Mouse (Mus musculus): ENCODE results near the gene Gm21970. TPM values are rescaled to one million over a fixed set of nuclear protein-coding genes. Genes with fewer than 3 reads are reported as not detected.
A peak's percentile ranks its signal among the peaks of the same experiment; 100 is the strongest.

Gm21970 gene
- total RNA-seq, 2 experiments from 2014 or later, result not detected

DNA sequence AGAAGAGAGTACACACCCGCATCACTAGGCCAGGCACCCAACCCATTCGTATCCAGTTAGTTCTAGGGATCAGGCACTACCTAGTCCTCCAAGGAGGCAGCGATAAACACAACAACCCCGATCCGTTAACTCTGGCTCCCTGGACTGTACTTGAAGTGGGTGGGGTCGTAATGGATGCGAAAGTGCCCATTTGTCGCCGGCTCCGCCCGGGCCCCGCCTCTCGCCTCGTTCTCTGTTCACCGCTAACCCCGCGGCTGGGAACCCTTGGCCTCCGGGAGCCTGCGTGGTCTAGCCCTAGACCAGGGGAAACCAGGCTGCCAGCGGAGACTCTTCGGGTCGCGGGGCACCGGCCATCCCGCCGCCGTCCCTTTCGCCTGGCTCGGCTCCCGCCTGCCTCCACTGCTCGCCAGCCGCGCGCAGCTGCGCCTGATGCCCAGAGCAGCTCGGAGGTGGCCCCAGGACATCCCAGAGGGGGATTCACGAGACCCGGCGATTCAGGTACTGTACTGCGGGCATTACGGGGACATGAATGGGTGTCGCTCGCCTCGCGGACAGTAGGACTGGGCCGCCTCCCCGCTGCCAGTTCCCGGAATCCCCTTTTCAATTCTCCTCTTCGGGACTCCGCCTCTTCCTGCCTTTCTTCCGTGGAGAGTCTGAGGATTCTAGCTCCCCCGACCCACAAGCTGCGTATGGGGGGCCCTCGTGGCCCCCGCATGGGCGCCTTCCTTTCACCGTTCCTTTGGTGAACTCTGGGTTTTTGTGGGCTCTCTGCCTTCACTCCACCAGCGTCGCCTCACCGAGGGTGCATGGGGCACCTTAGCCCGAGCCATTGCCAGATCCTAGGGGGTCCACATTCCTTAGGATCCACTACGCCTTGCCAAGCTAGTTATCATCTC is 18.7 kb upstream of the Gm21970 start, which contains the start of gene Ifnar2:
Gene Ifnar2 (plus strand): TSS at position 207 of the 896 bp plus-strand sequence.
- peak; percentile 56 to 70 for DNase-seq (ENCODE audit: low spot score in 2 of 2)

- DNase-seq (ENCODE audit: low spot score in 2 of 2), result no peak
Measured at GRCm38 (mm10) chr16:91373473-91374252, 17.9 kb upstream of the Gm21970 start.

GRCm38 (mm10) chr16:91374253-91374634 is 17.3 kb upstream of the Gm21970 start:
- DNase-seq (ENCODE audit: low spot score in 2 of 2), result no peak

DNA sequence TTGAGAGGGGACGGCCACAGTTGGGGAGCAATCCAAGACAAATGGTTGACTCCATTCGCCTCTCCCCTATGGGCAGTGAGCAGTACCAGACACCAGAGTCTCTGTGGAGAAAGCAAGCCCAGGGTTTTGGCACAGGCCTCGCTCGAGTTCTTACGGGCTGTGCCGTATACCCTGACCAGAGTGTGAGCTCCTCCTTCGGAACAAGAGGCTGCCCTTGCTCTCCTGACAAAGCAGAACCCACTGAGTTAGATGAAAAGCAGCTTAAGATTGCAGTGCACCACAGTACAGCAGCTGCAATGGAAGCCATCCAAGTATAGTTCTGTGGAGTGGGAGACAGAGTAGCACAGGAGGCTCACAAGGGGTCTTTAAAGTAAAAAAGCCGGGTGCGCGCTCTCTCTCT is 14.8 kb upstream of the Gm21970 start:
- no peak for DNase-seq (ENCODE audit: low spot score in 2 of 2)

DNA sequence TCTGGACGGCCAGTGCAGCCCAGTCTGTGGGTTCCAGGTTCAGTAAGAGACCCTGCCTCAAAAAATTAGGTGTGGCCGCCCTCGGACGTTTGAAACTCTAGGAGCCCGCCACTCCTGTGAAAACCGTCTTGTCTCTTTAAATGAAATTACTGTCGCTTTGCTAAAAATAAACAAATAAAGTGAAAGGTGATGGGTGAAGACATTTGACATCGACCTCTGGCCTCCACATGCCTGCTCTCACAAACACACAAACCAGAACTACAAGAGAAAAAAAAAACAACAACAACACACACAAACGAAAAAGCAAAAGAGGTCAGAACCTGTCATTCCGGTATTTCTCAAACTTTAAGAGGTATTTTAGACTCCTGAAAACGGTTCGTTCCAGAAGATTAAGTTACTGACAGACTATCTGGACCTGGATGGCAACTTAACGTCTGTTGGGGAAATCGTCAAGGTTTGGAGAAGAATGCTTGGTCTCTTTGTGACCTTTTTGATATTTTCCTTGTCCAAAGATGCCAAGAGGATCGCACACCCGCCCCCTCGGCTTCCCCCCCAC is 13.0 kb upstream of the Gm21970 start:
- no peak for DNase-seq (ENCODE audit: low spot score in 2 of 2)

GRCm38 (mm10) chr16:91378991-91379390 is 12.5 kb upstream of the Gm21970 start:
- DNase-seq (ENCODE audit: low spot score in 2 of 2), result no peak

GRCm38 (mm10) chr16:91379412-91379811 is 12.1 kb upstream of the Gm21970 start:
- no peak for DNase-seq (ENCODE audit: low spot score in 2 of 2)

- DNase-seq (ENCODE audit: low spot score in 2 of 2), result no peak
Measured at GRCm38 (mm10) chr16:91380151-91380550, 11.4 kb upstream of the Gm21970 start.

DNA sequence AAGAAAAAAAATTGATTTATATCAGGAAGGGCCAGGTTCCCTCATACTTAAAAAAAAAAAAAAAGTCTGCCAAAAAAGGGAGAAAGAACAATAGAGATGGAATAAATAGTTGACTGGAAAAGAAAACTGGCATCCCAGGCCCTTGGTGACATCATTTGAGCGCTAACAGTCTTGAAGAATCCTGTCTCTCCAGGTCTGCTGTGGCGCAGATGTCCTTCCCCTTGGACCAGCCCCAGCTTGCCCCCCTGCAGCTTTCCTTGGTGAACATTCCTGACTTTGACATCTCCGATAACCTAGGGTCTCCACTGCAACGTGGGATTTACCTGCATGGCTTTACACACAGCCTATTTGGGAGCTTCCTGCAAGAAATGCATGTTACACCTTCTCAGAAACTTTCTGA is 9.9 kb upstream of the Gm21970 start:
- no peak for DNase-seq (ENCODE audit: low spot score in 2 of 2)

GRCm38 (mm10) chr16:91382261-91382790 is 9.2 kb upstream of the Gm21970 start:
- DNase-seq (ENCODE audit: low spot score in 2 of 2), result no peak

GRCm38 (mm10) chr16:91384221-91384620 is 7.3 kb upstream of the Gm21970 start:
- DNase-seq (ENCODE audit: low spot score in 2 of 2), result no peak

DNA sequence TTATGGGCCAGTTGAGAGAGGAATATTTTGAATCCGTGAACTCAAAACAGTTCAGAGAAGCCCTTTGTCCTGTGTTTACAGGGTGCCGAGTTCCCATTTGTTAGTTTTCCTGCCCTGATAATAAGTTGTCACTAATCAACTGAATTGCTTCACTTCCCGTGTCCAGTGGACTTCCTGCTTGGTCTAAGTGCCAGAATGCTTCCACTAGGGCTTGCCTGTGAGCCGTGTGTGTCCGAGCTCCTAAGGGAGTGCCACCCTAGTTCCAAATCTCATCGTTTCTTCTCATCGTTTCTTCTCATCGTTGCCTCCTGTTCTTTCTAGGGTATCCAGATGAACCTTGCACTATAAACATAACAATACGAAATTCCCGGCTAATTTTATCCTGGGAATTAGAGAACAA is 5.9 kb upstream of the Gm21970 start:
- no peak for DNase-seq (ENCODE audit: low spot score in 2 of 2)

DNA sequence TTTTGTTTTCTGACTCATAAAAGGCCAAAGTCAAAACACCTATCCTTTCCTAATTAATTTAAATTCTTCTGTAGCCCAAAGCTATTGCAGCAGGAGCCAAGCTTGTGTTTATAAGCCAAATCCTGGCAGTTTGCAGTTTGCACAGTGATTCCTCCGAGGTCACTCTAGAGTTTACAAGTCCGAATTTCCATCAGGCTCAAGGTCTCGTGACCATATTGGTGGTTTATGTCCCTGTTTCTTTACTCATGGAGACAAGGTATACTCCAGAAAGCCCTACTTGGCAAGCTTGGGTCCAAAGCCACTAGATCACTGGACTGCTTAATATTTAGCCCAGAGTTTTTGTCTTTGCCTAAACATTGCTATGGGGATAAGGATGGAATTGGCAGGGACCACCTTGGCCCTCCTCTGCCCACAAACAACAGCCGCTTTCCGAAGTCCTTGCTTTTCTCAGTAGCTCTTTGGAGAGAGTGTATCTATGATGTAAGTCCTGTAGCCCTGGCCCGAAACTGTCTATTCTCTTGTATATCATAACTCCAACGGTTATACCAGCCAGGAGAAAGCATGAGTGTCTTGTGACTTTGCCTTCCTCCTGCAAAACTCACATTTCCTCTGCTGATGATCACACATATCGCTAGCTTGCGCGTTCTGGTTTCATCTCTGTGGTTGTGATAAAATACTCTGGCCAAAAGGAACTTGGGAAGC is 5.0 kb upstream of the Gm21970 start:
- no peak for DNase-seq (ENCODE audit: low spot score in 2 of 2)

- DNase-seq (ENCODE audit: low spot score in 2 of 2), result no peak
Measured at GRCm38 (mm10) chr16:91387121-91387486, 4.4 kb upstream of the Gm21970 start.

- DNase-seq (ENCODE audit: low spot score in 2 of 2), result no peak
Measured at GRCm38 (mm10) chr16:91390100-91390499, 1.4 kb upstream of the Gm21970 start.

DNA sequence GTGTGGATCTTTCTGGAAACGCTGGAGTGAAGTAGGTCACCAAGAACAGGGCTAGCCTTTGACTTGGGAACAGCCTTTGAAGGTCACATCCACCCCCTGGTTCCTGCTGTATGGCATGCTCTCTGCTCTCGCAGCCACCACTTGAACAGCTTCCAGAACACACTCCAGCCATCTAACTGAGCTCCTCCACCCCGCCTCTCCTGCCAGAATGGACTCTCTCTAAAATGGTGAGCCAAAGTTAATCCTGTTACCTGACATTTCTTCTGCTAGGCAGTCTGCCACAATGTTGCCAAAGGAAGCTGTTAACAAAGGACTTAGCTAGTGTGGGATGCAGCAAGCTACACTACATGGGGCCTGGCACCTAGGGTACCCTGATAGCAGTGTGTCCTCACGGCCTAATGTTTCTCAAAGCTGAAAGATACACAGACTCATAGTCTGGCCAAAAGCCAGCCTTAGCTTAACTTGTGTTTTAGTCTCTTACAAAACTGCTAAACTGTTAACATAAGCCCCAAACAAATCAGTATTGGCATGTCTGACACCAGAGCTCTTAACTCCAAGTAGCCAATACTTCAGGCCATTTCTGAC is 3.4 kb downstream of the Gm21970 start:
- no peak for DNase-seq (ENCODE audit: low spot score in 2 of 2)

GRCm38 (mm10) chr16:91395633-91396392 is 4.3 kb downstream of the Gm21970 start:
- DNase-seq (ENCODE audit: low spot score in 2 of 2), result peak in 1 of 2 experiments; percentile 12

DNA sequence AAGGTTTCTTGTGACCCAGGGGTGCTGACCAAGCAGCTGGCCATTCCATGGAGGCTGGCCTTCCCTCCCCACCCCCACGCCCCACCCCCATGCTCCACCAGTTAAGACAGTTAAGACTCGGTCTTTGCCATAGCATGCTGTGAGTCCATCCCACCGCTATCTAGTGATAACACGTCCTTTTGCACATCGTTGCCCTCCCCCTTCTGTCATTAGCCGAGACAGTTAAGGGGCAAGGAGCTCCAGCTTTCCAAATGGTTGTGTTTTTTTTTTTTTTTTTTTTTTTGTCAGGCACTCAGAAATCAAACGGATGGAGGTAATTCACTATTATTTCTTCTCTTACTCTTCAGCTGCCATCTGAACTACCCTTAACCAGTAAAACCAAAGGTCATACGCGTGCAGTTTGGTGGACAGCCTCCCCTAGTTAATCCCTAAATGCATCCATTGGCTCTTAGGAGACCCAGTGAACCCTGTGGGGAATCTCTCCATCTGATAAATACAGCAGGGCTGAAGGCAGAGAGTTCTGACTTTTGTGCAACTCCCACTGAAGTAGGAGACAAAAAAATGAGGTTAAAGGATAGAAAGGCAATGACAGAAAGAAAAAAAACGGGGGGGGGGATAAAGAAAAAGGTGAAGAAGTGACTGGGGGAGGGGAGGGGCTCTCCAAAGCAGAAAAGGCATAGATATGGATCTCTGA is 5.5 kb downstream of the Gm21970 start:
- no peak for DNase-seq (ENCODE audit: low spot score in 2 of 2)

GRCm38 (mm10) chr16:91398030-91398429 is 6.5 kb downstream of the Gm21970 start:
- DNase-seq (ENCODE audit: low spot score in 2 of 2), result no peak
